Mouse (Mus musculus) skeletal muscle tissue, adult 2 months (tissue): ENCODE measurements around the gene Elf1.
"Not testable (repeated sequence)": the region's sequence is repeated elsewhere in the genome, so short reads cannot be mapped to it uniquely, and the experiment has no call there.

Source experiments
- DNase-seq: peaks from one replicate; pipeline ENCODE4 v3.0.0-alpha.2; 2012; ENCODE audit warnings: low read depth, low spot score

The Elf1 gene

GRCm38 (mm10) chr14:79521056-79521455 is 40.1 kb downstream of the Elf1 start:
- no peak for DNase-seq

- no peak for DNase-seq
These were observed 40.6 kb downstream of the Elf1 start for GRCm38 (mm10) chr14:79521471-79522117.

GRCm38 (mm10) chr14:79522387-79522786 is 41.4 kb downstream of the Elf1 start:
- DNase-seq, result no peak

GRCm38 (mm10) chr14:79526106-79526505 is 45.1 kb downstream of the Elf1 start:
- DNase-seq, result not testable (repeated sequence)

- DNase-seq, result no peak
These were observed 46.7 kb downstream of the Elf1 start for GRCm38 (mm10) chr14:79527704-79528103.

- DNase-seq, result no peak
These were observed 48.9 kb downstream of the Elf1 start for GRCm38 (mm10) chr14:79529581-79530554.

GRCm38 (mm10) chr14:79530761-79531160 is 49.8 kb downstream of the Elf1 start:
- DNase-seq, result no peak

GRCm38 (mm10) chr14:79532036-79532776 is 51.2 kb downstream of the Elf1 start:
- no peak for DNase-seq

- DNase-seq, result no peak
These were observed 52.4 kb downstream of the Elf1 start for GRCm38 (mm10) chr14:79533350-79533749.

GRCm38 (mm10) chr14:79534206-79534605 is 53.2 kb downstream of the Elf1 start:
- DNase-seq, result no peak

- not testable (repeated sequence) for DNase-seq
These were observed 53.7 kb downstream of the Elf1 start for GRCm38 (mm10) chr14:79534656-79535055.

- no peak for DNase-seq
These were observed 54.3 kb downstream of the Elf1 start for GRCm38 (mm10) chr14:79535318-79535717.

GRCm38 (mm10) chr14:79536011-79536410 is 55.0 kb downstream of the Elf1 start:
- DNase-seq, result no peak

- DNase-seq, result no peak
These were observed 55.8 kb downstream of the Elf1 start for GRCm38 (mm10) chr14:79536837-79537236.

- no peak for DNase-seq
These were observed 56.5 kb downstream of the Elf1 start for GRCm38 (mm10) chr14:79537463-79537862.

GRCm38 (mm10) chr14:79537921-79538320 is 56.9 kb downstream of the Elf1 start:
- DNase-seq, result no peak

GRCm38 (mm10) chr14:79541606-79542005 is 60.6 kb downstream of the Elf1 start:
- DNase-seq, result no peak

GRCm38 (mm10) chr14:79549343-79549742 is 68.3 kb downstream of the Elf1 start:
- DNase-seq, result peak; percentile 65

- DNase-seq, result no peak
These were observed 70.9 kb downstream of the Elf1 start for GRCm38 (mm10) chr14:79551929-79552328.

- no peak for DNase-seq
These were observed 71.9 kb downstream of the Elf1 start for GRCm38 (mm10) chr14:79552854-79553253.

- DNase-seq, result no peak
These were observed 76.8 kb downstream of the Elf1 start for GRCm38 (mm10) chr14:79557796-79558195.

GRCm38 (mm10) chr14:79562745-79563144 is 81.8 kb downstream of the Elf1 start:
- peak; percentile 36 for DNase-seq
